ENCODE assay signal across 7 mouse cellular contexts in genomic region chr6:118454452-118454851, GRCm38 (mm10). TPM values are rescaled to one million over a fixed set of nuclear protein-coding genes. Genes with fewer than 3 reads are reported as not detected.
DNase-seq lines count a peak whose midpoint lies in the region; ATAC-seq lines count a peak whose summit lies in the region.

No protein-coding gene starts in this region.

- H3K27me3 ChIP-seq in liver, embryonic 11.5 days (replicated peaks; ENCODE audit: control insufficient read depth, insufficient read depth, low read length): no peaks in the 10 kb centered on the region
- 0 out of 2 replicates have a peak, but pooled peaks cover 2% of the 10 kb centered on the region for H3K27me3 ChIP-seq in forebrain, embryonic 16.5 days (replicated peaks; ENCODE audit: control insufficient read depth, insufficient read depth, low read length)
- no peaks in the 10 kb centered on the region for H3K27me3 ChIP-seq in limb, embryonic 15.5 days
- no peaks in the 10 kb centered on the region for H3K27me3 ChIP-seq in stomach, embryonic 15.5 days (replicated peaks)

- H3K4me1 ChIP-seq in liver, embryonic 11.5 days (replicated peaks; ENCODE audit: control insufficient read depth, insufficient read depth, low read length): peaks cover 5% of the 10 kb centered on the region; the same call in 1 of the 2 replicates
- peaks cover 19% of the 10 kb centered on the region for H3K4me1 ChIP-seq in forebrain, embryonic 16.5 days (replicated peaks; ENCODE audit: control insufficient read depth, insufficient read depth, low read length)
- peaks cover 16% of the 10 kb centered on the region for H3K4me1 ChIP-seq in limb, embryonic 15.5 days
- peaks cover 4% of the 10 kb centered on the region; the same call in 1 of the 2 replicates for H3K4me1 ChIP-seq in stomach, embryonic 15.5 days

- 52% methylated on average over 8 of the region's 8 CpGs for WGBS in liver, embryonic 11.5 days
- 39% methylated on average over 8 of the region's 8 CpGs for WGBS in forebrain, embryonic 16.5 days
- WGBS in limb, embryonic 15.5 days: 23% methylated on average over 8 of the region's 8 CpGs
- WGBS in stomach, embryonic 15.5 days: 28% methylated on average over 8 of the region's 8 CpGs

- H3K9me3 ChIP-seq in liver, embryonic 11.5 days (ENCODE audit: control insufficient read depth, low read length): no peaks in the 10 kb centered on the region
- H3K9me3 ChIP-seq in forebrain, embryonic 16.5 days (ENCODE audit: control insufficient read depth, low read length): no peaks in the 10 kb centered on the region
- no peaks in the 10 kb centered on the region for H3K9me3 ChIP-seq in limb, embryonic 15.5 days
- H3K9me3 ChIP-seq in stomach, embryonic 15.5 days: no peaks in the 10 kb centered on the region

- H3K4me3 ChIP-seq in liver, embryonic 11.5 days (ENCODE audit: low read depth, low read length): peak overlapping the region; percentile 68
- peak overlapping the region; percentile 54 for H3K4me3 ChIP-seq in forebrain, embryonic 16.5 days (replicated peaks; ENCODE audit: low read length)
- H3K4me3 ChIP-seq in limb, embryonic 15.5 days: peak overlapping the region; percentile 79
- peak overlapping the region; percentile 77 for H3K4me3 ChIP-seq in stomach, embryonic 15.5 days (replicated peaks)

- no peak for ATAC-seq in liver, embryonic 11.5 days (replicated peaks; ENCODE audit: low FRiP score)
- no peak for ATAC-seq in forebrain, embryonic 16.5 days
- ATAC-seq in limb, embryonic 15.5 days (ENCODE audit: insufficient number of reproducible peaks, low FRiP score, low TSS enrichment, low read depth): no peak
- ATAC-seq in stomach, embryonic 15.5 days (ENCODE audit: insufficient read depth, low FRiP score, low read depth): no peak

- H3K9ac ChIP-seq in liver, embryonic 11.5 days (ENCODE audit: low read depth, low read length): peak overlapping the region; percentile 80
- peak overlapping the region; percentile 69 for H3K9ac ChIP-seq in forebrain, embryonic 16.5 days (replicated peaks; ENCODE audit: low read depth, low read length)
- H3K9ac ChIP-seq in limb, embryonic 15.5 days: peak overlapping the region; percentile 95
- H3K9ac ChIP-seq in stomach, embryonic 15.5 days: no peak overlapping the region; the same call in 1 of the 2 replicates

- DNase-seq in liver, embryonic 11.5 days (ENCODE audit: low spot score): no peak
- no peak for DNase-seq in liver
- DNase-seq in brain, adult 2 months (ENCODE audit: low read depth, low spot score): peak; percentile 44
- no peak for DNase-seq in gastrocnemius, postnatal 10 days

- H3K36me3 ChIP-seq in liver, embryonic 11.5 days (ENCODE audit: control insufficient read depth, insufficient read depth, low read length): no peaks in the 10 kb centered on the region
- H3K36me3 ChIP-seq in forebrain, embryonic 16.5 days (ENCODE audit: control insufficient read depth, insufficient read depth): no peaks in the 10 kb centered on the region
- H3K36me3 ChIP-seq in limb, embryonic 15.5 days: no peaks in the 10 kb centered on the region; the same call in 1 of the 2 replicates
- H3K36me3 ChIP-seq in stomach, embryonic 15.5 days: no peaks in the 10 kb centered on the region

- H3K27ac ChIP-seq in liver, embryonic 11.5 days (ENCODE audit: low read depth, low read length): no peak overlapping the region
- peak overlapping the region; percentile 94 for H3K27ac ChIP-seq in forebrain, embryonic 16.5 days (ENCODE audit: low read length)
- peak overlapping the region; percentile 97; the same call in 1 of the 2 replicates for H3K27ac ChIP-seq in limb, embryonic 15.5 days
- peak overlapping the region; percentile 95; the same call in 1 of the 2 replicates for H3K27ac ChIP-seq in stomach, embryonic 15.5 days

- peak overlapping the region; percentile 69 for H3K4me2 ChIP-seq in liver, embryonic 11.5 days
- H3K4me2 ChIP-seq in forebrain, embryonic 16.5 days (ENCODE audit: low read length): peak overlapping the region; percentile 59
- peak overlapping the region; percentile 69 for H3K4me2 ChIP-seq in limb, embryonic 15.5 days
- H3K4me2 ChIP-seq in stomach, embryonic 15.5 days: peak overlapping the region; percentile 86

RNA-seq across cellular contexts. Expression of gene Zfp248, which starts 0.9 kb away (rescaled TPM):
- 3.5 and 4.0 TPM in 2 replicates for polyA plus RNA-seq in liver, embryonic 11.5 days (2014; fragmentation: Nextera tagmentation; extraction: Ambion mirVana)
- 13.5 and 16.1 TPM in 2 replicates for polyA plus RNA-seq in forebrain, embryonic 16.5 days (2015; fragmentation: Nextera tagmentation; extraction: Ambion mirVana)
- polyA plus RNA-seq in limb, embryonic 15.5 days (2015; fragmentation: Nextera tagmentation; extraction: Ambion mirVana): 8.2 and 9.3 TPM in 2 replicates
- 6.5 and 7.1 TPM in 2 replicates for polyA plus RNA-seq in stomach, embryonic 15.5 days (2015; fragmentation: Nextera tagmentation; extraction: Ambion mirVana)
- 1 to 10 TPM; 2.2 to 2.5 TPM for total RNA-seq in gastrocnemius, postnatal 10 days (2021)

RNA-seq across cellular contexts. Expression of gene Zfp9, which starts 24.7 kb away (rescaled TPM):
- polyA plus RNA-seq in liver, embryonic 11.5 days (2014; fragmentation: Nextera tagmentation; extraction: Ambion mirVana): 5.6 TPM in 2 replicates
- polyA plus RNA-seq in forebrain, embryonic 16.5 days (2015; fragmentation: Nextera tagmentation; extraction: Ambion mirVana): 10.4 and 11.6 TPM in 2 replicates
- polyA plus RNA-seq in limb, embryonic 15.5 days (2015; fragmentation: Nextera tagmentation; extraction: Ambion mirVana): 17.1 and 19.2 TPM in 2 replicates
- 8.8 and 9.0 TPM in 2 replicates for polyA plus RNA-seq in stomach, embryonic 15.5 days (2015; fragmentation: Nextera tagmentation; extraction: Ambion mirVana)
- 10 to 100 TPM in 1 of 2 experiments, 1 to 10 TPM in 1; 9.2 to 13.1 TPM for total RNA-seq in gastrocnemius, postnatal 10 days (2021)

RNA-seq across cellular contexts. Expression of gene Bms1, which starts 35.2 kb away (rescaled TPM):
- polyA plus RNA-seq in liver, embryonic 11.5 days (2014; fragmentation: Nextera tagmentation; extraction: Ambion mirVana): 57.7 and 64.9 TPM in 2 replicates
- polyA plus RNA-seq in forebrain, embryonic 16.5 days (2015; fragmentation: Nextera tagmentation; extraction: Ambion mirVana): 30.5 and 30.6 TPM in 2 replicates
- polyA plus RNA-seq in limb, embryonic 15.5 days (2015; fragmentation: Nextera tagmentation; extraction: Ambion mirVana): 32.3 and 33.9 TPM in 2 replicates
- 28.0 and 32.0 TPM in 2 replicates for polyA plus RNA-seq in stomach, embryonic 15.5 days (2015; fragmentation: Nextera tagmentation; extraction: Ambion mirVana)
- 10 to 100 TPM; 24.0 to 25.6 TPM for total RNA-seq in gastrocnemius, postnatal 10 days (2021)
